Mouse (Mus musculus) urinary bladder, adult 2 months (tissue): ENCODE measurements around the gene Diexf. TPM values are rescaled to one million over a fixed set of nuclear protein-coding genes. Genes with fewer than 3 reads are reported as not detected.

Source experiments
- DNase-seq: peaks from one replicate; pipeline ENCODE4 v3.0.0; 2022; ENCODE audit warnings: low spot score
- polyA plus RNA-seq: library from polyadenylated mRNA; depleted of rRNA; stranded (reverse); fragments of >200 nt; gene quantifications from 2 replicates; pipeline ENCODE4 v1.2.3, GENCODE M21; 2012

The Diexf gene
- polyA plus RNA-seq, 1 experiment: 16.4 TPM

DNA sequence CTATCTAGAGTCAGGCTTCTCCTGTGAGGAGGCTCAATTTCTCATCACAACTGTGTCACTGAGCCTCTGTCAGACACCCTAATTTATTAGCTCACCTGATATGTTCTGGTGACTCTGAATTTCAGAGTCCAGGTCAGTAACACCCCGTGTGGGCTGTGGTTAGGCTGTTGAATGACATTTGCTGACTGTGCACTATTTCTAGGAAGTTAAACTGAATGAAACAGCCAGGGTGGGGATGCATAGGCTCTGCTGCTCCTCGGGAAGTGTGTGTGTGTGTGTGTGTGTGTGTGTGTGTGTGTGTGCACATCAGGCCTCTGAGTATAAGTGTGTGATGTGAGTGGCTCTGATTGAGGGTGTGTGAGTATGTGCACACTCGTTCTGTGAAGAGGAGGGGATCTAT is 8.6 kb upstream of the Diexf start:
- no peak for DNase-seq

DNA sequence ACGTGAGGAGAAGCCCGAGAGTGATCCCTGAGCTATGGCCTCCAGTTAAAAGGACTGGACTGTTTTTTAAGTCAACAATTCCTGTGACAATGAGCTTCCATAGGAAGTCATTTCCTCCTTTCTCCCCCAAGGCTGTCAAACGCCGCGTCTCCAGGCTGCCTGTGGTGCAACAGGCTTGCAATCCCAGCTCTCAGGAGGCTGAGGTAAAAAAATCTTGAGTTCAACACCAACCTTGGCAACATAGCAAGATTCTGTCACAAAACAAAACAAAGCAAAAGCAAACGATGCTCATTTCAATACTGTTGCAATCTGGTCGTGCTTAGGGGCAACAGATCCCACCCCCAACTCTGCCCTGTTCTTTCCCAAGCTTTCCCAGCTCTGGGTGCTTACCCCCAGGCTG is 8.0 kb upstream of the Diexf start:
- DNase-seq: no peak

- DNase-seq: no peak
Observed at GRCm38 (mm10) chr1:193133726-193134125, 3.7 kb upstream of the Diexf start.

DNA sequence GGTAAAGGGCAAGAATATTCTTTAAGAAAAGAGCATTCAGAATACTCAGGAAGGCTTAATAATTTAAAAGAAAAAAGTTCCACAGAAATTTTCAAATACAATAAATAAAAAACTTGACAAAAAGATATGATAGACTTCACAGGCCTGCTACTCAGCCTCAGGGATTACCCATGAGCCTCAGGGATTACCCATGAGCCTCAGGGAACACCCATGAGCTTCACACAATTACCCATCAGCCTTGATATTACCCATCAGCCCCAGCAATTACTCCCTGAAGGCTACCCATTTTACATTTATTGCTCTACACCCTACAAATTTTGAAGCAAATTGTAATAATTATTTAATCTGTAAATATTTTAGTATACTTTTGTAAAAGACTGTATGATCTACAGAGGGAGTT is 2.3 kb upstream of the Diexf start:
- no peak for DNase-seq

GRCm38 (mm10) chr1:193131311-193131948 is 1.4 kb upstream of the Diexf start:
- no peak for DNase-seq

DNA sequence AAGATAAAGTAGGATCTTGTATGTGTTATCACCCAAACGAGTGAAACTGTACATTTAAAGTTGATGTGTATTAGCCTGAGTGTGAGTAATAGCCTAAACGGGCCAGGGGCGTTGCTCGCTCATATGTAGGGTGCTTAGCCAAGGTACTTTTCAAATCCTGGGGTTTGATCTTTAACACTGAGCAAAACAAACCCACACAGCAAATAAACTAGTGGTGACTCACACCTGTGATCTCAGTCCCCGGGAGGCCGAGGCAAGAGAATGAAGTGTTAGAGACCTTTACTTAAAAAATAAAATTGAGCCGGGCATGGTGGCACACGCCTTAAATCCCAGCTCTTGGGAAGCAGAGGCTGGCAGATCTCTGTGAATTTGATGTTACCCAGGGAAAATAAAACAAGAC is 767 bp upstream of the Diexf start:
- DNase-seq: no peak

DNA sequence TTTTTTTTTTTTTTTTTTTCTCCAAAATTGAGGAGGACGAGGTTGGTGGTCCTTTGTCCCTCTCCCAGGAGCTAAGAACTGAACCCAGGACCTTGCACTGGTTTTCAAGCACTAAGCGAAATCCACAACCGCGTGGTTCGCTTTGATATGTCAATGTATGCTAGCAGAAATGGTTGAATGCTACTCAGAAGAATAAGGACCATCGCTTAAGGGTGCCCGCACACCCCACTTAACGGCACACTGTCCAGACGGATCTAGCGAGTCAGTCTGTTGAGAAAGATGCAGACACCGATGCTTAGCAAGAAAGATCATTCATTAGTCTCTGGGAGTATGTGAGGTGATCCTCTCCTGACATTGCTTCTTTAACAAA is 369 bp upstream of the Diexf start:
- no peak for DNase-seq

DNA sequence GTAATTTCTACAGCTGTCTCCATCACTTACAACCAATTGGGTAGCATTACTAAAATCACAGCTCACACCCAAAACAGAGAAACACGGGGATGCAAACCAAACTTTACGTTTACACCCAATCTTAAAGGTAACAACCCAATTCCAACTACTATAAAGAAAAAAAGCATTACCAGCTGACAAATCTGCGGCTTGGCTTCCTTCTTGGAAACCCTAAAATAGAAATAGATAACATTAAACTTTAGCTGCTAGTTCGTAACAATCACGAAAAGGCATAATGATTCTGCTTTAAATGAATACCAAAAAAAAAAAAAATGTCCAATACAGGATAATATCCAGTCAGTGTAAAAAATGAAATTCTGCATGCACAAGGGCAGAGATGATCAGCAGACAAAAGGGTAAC is 751 bp downstream of the Diexf start:
- DNase-seq: no peak

DNA sequence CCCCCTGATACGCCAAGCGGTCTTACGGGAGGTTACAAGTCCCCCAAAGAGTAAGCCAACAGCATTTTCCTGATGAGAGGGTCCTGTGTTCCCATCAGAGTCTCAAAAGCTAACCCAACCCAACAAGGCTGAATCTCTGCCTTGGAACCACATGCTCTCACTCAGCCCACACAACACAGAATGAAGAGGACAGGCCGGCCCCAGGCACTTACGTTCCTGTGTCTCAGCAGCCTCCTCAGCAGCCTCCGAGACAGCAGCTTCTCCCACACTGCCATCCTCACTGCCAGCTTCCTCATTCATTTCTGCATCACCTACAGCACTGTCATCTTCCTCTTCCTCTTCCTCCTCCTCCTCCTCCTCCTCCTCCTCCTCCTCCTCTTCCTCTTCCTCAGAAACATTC is 2.0 kb downstream of the Diexf start:
- no peak for DNase-seq

DNA sequence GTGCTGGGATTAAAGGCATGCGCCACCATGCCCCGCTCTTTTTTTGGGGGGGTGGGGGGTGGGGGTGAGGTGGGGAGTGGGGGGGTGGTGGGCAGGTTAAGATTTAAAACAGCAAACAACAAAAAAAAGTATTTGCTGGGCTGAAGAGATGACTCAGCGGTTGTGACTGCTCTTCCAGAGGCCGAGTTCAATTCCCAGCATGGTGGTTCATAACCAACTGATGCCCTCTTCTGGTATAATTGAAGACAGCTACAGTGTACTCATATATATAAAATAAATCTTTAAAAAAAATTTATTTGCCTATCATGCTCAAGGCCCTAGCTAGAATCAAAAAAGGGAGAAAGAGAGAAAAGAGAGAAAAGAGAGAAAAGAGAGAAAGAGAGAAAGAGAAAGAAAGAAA is 4.2 kb downstream of the Diexf start:
- DNase-seq: no peak

DNA sequence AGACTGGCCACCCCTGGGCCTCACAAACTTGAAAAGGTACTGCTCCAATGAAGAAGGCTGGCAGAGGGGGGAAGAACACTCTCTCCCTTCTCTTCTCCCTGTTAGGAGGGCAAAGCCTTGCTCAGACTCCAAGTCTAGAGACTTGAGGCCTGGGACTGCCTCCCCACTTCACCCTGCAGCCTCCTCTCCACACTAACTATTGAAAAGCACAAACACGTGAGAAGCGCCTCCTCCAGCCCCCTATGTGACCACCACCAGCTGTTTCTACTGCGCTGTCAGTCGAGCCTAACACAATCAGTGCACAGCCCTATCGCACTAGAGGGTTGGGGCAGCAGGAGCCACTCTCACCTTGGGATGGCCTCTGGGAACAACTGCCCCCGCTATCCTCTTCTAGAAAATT is 6.8 kb downstream of the Diexf start:
- DNase-seq: no peak

DNA sequence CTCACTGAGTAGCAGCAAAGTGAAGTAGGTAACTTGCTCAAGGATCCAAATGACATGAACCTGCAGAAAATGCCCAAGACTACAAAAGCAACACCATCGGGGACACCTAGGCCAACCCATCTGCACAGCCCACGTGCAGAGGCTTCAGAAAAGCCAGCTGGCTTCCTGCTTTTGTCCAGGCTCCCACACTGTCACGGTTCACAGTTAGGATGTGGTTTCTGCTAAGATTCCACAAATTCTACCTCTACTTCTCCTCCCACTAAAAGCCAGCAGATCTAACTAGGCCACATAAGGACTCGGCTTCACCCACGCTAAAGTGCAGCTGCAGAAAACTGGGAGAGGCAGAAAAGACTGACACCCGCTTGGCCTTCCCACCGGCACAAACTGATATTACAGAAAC is 7.3 kb downstream of the Diexf start:
- DNase-seq: no peak

- DNase-seq: no peak
Observed at GRCm38 (mm10) chr1:193112093-193112492, 18.0 kb downstream of the Diexf start.

- no peak for DNase-seq
Observed at GRCm38 (mm10) chr1:193102996-193103395, 27.1 kb downstream of the Diexf start.

GRCm38 (mm10) chr1:193102556-193102955 is 27.5 kb downstream of the Diexf start:
- DNase-seq: no peak

DNA sequence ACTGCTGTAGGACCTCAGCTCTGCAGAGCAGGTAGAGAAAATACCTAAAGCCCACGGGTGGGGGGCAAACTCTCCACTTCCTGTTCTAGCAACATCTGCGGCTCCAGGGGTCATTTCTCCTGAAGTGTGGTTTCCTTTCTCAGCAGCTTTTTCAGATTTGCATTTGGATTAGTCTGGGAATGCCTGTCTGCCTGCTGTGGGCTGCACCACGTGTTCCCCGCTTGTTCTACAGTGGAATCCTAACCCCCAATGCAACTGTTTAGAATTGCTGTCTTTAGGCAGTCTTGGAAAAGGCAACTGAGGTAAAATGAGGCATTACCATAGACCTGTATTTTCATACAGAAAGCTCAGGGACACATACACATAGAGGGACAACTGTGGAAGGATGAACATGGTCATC is 28.0 kb downstream of the Diexf start:
- DNase-seq: no peak

GRCm38 (mm10) chr1:193098946-193099345 is 31.1 kb downstream of the Diexf start:
- no peak for DNase-seq

DNA sequence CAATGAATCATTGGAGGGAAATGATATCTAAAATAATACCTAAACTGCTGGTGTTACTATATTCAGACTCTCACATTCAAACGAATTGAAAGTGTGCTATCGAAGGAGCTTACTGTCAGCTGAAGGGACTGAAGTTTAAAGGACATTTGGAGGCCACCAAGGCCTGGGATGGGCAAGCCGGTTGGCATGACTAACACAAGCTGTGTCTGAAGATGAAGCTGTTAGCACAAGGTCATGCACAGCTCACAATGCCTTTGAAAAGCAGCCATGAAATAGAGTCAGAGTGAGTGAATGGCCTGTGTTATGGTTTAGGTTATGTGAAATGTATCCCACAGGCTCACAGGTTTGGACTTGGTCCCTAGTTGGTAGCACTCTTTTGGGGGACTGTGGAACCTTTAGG is 36.5 kb downstream of the Diexf start:
- DNase-seq: no peak

DNA sequence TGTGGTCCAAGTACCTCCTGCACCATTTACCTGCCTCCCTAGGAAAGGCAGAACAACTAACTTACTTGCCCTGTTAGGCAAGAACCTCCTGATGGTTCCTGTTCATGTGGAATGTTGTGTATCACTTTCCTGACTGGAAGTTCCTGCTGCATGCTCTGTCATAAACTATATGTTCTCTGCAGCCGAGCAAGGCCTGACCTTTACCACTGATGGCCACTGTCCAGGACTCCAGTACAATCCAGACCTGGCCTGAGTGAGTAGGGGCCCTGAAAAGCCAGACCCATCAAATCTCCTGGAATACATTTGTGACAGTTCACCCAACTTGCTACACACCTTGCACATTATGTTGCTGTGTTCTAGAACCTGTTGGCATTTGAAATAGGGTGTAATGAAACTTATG is 37.3 kb downstream of the Diexf start:
- no peak for DNase-seq

DNA sequence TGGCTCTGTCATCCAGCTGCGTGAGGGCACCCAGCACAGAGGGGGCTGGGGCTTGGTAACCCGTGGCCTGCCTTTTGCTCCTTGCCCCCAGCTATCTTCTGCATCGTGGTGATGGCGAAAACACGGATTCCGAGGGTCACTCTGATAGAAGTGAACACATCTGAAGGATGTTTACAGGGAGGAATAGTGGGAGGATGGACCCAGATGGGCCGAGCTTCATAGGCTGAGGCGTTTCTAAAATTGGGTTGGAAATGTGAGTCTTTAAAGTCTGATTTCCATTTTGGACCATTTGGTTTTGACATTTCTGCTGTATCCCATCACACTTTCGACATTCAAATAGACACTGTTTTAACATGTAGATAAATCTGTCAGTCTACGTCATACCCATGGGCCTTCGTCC is 39.2 kb downstream of the Diexf start:
- DNase-seq: no peak

DNA sequence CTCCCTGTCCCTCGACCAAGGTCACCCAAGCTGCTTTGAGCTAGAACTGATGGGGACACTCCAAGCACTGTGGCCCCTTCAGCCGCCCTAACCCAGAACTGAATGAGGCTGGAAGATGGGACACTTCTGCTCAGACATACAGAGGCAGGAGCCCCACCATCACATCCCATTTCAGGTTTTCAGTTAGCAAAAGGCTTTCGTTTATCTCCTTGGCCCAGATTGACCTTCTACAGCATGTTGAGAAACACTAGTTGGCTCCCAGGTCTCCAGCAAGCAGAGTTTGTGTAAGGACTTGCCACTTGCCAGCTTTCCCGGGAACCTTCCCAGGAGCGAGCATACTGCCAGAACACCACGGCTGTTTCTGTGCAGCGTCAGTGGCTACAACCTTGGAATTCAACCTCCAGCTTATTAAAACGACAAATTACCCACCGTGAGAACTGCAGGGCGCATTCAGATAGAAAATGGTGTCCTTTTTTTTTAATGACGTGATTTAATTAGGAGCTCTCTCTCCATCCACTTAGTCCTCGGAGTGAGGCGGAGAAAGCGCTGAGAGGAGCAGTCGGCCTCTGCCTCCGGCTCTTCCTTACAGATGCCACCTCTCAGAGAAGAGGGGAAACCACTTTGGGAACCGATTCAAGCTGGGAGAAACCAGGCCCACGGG is 39.7 kb downstream of the Diexf start:
- DNase-seq: no peak

GRCm38 (mm10) chr1:193089683-193090082 is 40.4 kb downstream of the Diexf start:
- DNase-seq: no peak

GRCm38 (mm10) chr1:193089211-193089610 is 40.9 kb downstream of the Diexf start:
- no peak for DNase-seq

DNA sequence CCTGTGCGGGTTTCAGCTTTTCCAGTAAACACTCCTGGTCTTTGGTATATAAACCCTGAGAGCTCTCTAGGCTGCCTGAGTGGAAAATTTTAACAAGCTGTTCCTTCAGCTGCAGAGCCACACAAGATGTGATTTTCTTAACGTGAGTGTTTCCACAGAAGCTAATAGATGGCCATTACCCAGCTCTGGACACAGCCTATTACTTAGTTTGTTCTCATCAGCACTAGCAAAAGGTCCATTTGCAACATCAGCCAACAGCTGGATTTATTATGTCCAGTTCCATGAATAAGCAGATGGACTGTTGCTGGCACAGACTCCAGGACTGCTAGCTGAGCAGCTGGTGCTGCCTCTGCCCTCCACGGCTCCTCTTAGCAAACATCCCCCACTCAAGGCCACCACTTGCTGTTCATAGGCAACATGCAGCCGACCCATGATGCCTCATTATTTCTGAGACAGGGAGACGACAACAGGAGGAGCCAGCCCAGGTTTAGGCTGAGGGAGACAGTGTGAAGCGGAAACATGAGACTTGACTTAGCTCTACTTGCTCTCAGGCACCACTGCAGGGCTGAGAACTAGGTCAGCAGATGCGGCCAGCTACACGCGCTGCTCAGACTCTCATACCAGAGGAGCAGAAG is 43.1 kb downstream of the Diexf start:
- no peak for DNase-seq
